Mouse (Mus musculus) cortical plate, adult 2 months (tissue): Measurements from ENCODE around the gene Tmem132e.

Experiments
- CTCF ChIP-seq: fragments of 200-500 bp; IDR thresholded peaks from 2 replicates; pipeline ENCODE4 v1.5.1; 2011; ENCODE audit warnings: mild to moderate bottlenecking, control low read depth, low read length; ENCODE audit not compliant: insufficient read depth; ENCODE audit errors: extremely low read depth
- POLR2A ChIP-seq: fragments of 200-500 bp; IDR thresholded peaks from 2 replicates; pipeline ENCODE4 v1.6.1; 2011; ENCODE audit warnings: mild to moderate bottlenecking, low read length, control low read depth; ENCODE audit not compliant: insufficient read depth; ENCODE audit errors: extremely low read depth

DNA sequence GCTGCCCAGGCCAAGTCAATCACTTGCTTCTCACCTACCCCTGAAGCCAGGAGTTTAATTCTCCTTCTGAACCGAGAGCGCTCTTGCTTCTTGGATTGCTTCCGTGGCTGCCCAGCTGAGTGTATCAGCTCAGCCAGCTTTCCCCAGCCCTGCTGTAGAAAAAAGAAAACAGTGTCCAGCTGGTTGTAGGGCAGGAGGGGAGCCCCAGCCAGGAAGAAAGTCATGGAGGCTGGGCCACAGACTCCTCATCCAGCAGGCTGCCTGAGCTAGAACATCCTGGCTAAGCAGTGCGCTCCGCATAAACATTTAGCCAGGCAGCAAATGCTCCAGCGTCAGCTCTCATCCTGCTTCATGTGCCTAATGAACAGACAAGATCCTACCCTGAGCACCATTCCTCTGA, 48.3 kb upstream of the Tmem132e start:
- no peak for TF ChIP-seq CTCF
- no peak for TF ChIP-seq POLR2A
